Mouse (Mus musculus): Measurements from ENCODE around the gene Cfap44. TPM values are rescaled to one million over a fixed set of nuclear protein-coding genes. Genes with fewer than 3 reads are reported as not detected.

Cfap44 gene
- not detected for polyA plus RNA-seq (2017; shearing (Covaris generic))

GRCm38 (mm10) chr16:44394577-44395243 lies at the start of gene Cfap44:
Cfap44 (plus strand) TSS chr16:44394796.

GRCm38 (mm10) chr16:44347071-44347901 lies 47.3 kb upstream of the Cfap44 start, which contains the start of gene Spice1:
Spice1 (plus strand) TSS chr16:44347121.

Other genes with a start within 250 kb of the Cfap44 start
- gene Usf3, start 221.6 kb upstream of the Cfap44 start, polyA plus RNA-seq (2017; shearing (Covaris generic)): 2.2 TPM
- 51.1 TPM for gene Sidt1, start 61.6 kb upstream of the Cfap44 start, polyA plus RNA-seq (2017; shearing (Covaris generic))
- 49.0 TPM for gene Spice1, start 47.7 kb upstream of the Cfap44 start, polyA plus RNA-seq (2017; shearing (Covaris generic))
- 1.8 TPM for gene Boc, start 164.1 kb downstream of the Cfap44 start, polyA plus RNA-seq (2017; shearing (Covaris generic))